Mouse (Mus musculus) cerebellum, adult 18-20 months (tissue): ENCODE data around the gene Iffo2.
A peak's percentile ranks its signal among the peaks of the same experiment; 100 is the strongest.

ENCODE experiments used
- DNase-seq, 2 experiments: peaks; one replicate each; pipeline ENCODE4 v3.0.0; 2021

The Iffo2 gene

GRCm38 (mm10) chr4:139611542-139611953 is 81.2 kb downstream of the Iffo2 start:
- DNase-seq, result peak; percentile 72 to 86

- no peak for DNase-seq
Observed at GRCm38 (mm10) chr4:139614524-139615260, 84.3 kb downstream of the Iffo2 start.

- no peak for DNase-seq
Observed at GRCm38 (mm10) chr4:139616276-139617000, 86.1 kb downstream of the Iffo2 start.

- no peak for DNase-seq
Observed at GRCm38 (mm10) chr4:139617001-139617364, 86.6 kb downstream of the Iffo2 start.

- no peak for DNase-seq
Observed at GRCm38 (mm10) chr4:139619765-139620164, 89.4 kb downstream of the Iffo2 start.

- DNase-seq, result peak; percentile 88 to 96
Observed at GRCm38 (mm10) chr4:139622373-139623282, 92.3 kb downstream of the Iffo2 start, which contains the start of gene Aldh4a1. Aldh4a1 (plus strand) TSS chr4:139622866.

- no peak for DNase-seq
Observed at GRCm38 (mm10) chr4:139623434-139624115, 93.2 kb downstream of the Iffo2 start.

GRCm38 (mm10) chr4:139624116-139624489 is 93.8 kb downstream of the Iffo2 start:
- no peak for DNase-seq

GRCm38 (mm10) chr4:139624706-139625105 is 94.4 kb downstream of the Iffo2 start:
- peak in 1 of 2 experiments; percentile 37 for DNase-seq

GRCm38 (mm10) chr4:139627361-139627760 is 97.0 kb downstream of the Iffo2 start:
- no peak for DNase-seq

- no peak for DNase-seq
Observed at GRCm38 (mm10) chr4:139630171-139630570, 99.8 kb downstream of the Iffo2 start.

- DNase-seq, result no peak
Observed at GRCm38 (mm10) chr4:139631141-139631540, 100.8 kb downstream of the Iffo2 start.

- DNase-seq, result no peak
Observed at GRCm38 (mm10) chr4:139631569-139632253, 101.4 kb downstream of the Iffo2 start.

GRCm38 (mm10) chr4:139632254-139632580 is 101.9 kb downstream of the Iffo2 start:
- DNase-seq, result no peak

GRCm38 (mm10) chr4:139636373-139636772 is 106.0 kb downstream of the Iffo2 start:
- peak; percentile 75 to 86 for DNase-seq

- no peak for DNase-seq
Observed at GRCm38 (mm10) chr4:139637847-139638246, 107.5 kb downstream of the Iffo2 start.

- DNase-seq, result no peak
Observed at GRCm38 (mm10) chr4:139638356-139638755, 108.0 kb downstream of the Iffo2 start.

GRCm38 (mm10) chr4:139639801-139640200 is 109.5 kb downstream of the Iffo2 start:
- no peak for DNase-seq

- no peak for DNase-seq
Observed at GRCm38 (mm10) chr4:139640333-139640732, 110.0 kb downstream of the Iffo2 start.

GRCm38 (mm10) chr4:139640775-139641174 is 110.4 kb downstream of the Iffo2 start:
- no peak for DNase-seq

- DNase-seq, result no peak
Observed at GRCm38 (mm10) chr4:139641829-139642425, 111.6 kb downstream of the Iffo2 start.

- DNase-seq, result peak; percentile 80 to 84
Observed at GRCm38 (mm10) chr4:139643972-139644371, 113.6 kb downstream of the Iffo2 start.
